Mouse (Mus musculus) left cerebral cortex, postnatal 25 days (tissue): ENCODE results near the gene Nrip3. TPM values are rescaled to one million over a fixed set of nuclear protein-coding genes. Genes with fewer than 3 reads are reported as not detected.

ENCODE experiments used
- DNase-seq, 2 experiments: peaks; one replicate each; pipeline ENCODE4 v3.0.0; 2022; ENCODE audit warnings: low spot score in 2 of 2, mixed read lengths in 1 of 2
- intact Hi-C: fragments of 180-260 bp; cut with DNase I; formaldehyde crosslinking; loops from one replicate; pipeline ENCODE4 v1.15.1; 2025
- total RNA-seq, 2 experiments: library from RNA; stranded (reverse); gene quantifications; 2 replicates each; pipeline ENCODE4 v1.2.3; 2021

Gene Nrip3
- total RNA-seq, 2 experiments from 2014 or later = 86.8 to 90.9 TPM

- DNase-seq = no peak
- intact Hi-C loops = no loop called here
These were observed 9.6 kb downstream of the Nrip3 start for GRCm38 (mm10) chr7:109772251-109772650.

GRCm38 (mm10) chr7:109768699-109769383, 13.0 kb downstream of the Nrip3 start:
- intact Hi-C loops = no loop called here
- no peak for DNase-seq

- no peak for DNase-seq
- intact Hi-C loops = no loop called here
These were observed 14.1 kb downstream of the Nrip3 start for GRCm38 (mm10) chr7:109767575-109768350.

- no peak for DNase-seq
- intact Hi-C loops = no loop called here
These were observed 17.8 kb downstream of the Nrip3 start for GRCm38 (mm10) chr7:109764009-109764408.

- intact Hi-C loops = no loop called here
- DNase-seq = no peak
These were observed 25.5 kb downstream of the Nrip3 start for GRCm38 (mm10) chr7:109756291-109756690.

- DNase-seq = no peak
- intact Hi-C loops = no loop called here
These were observed 27.8 kb downstream of the Nrip3 start for GRCm38 (mm10) chr7:109754034-109754433.

GRCm38 (mm10) chr7:109752008-109752925, 29.6 kb downstream of the Nrip3 start, which contains the start of gene Tmem9b:
Gene Tmem9b, minus strand, starts transcription at chr7:109752875.
- intact Hi-C loops = no loop called here
- DNase-seq = peak; percentile 83 to 89

GRCm38 (mm10) chr7:109751427-109752007, 30.3 kb downstream of the Nrip3 start:
- no peak for DNase-seq
- intact Hi-C loops = no loop called here

GRCm38 (mm10) chr7:109747747-109748146, 34.1 kb downstream of the Nrip3 start:
- intact Hi-C loops = no loop called here
- no peak for DNase-seq

GRCm38 (mm10) chr7:109741703-109742102, 40.1 kb downstream of the Nrip3 start:
- intact Hi-C loops = no loop called here
- DNase-seq = no peak

- no peak for DNase-seq
- intact Hi-C loops = no loop called here
These were observed 40.8 kb downstream of the Nrip3 start for GRCm38 (mm10) chr7:109741060-109741459.

GRCm38 (mm10) chr7:109739822-109740370, 41.9 kb downstream of the Nrip3 start:
- intact Hi-C loops = no loop called here
- DNase-seq = no peak

GRCm38 (mm10) chr7:109734806-109735205, 47.0 kb downstream of the Nrip3 start:
- DNase-seq = no peak

GRCm38 (mm10) chr7:109731626-109732025, 50.2 kb downstream of the Nrip3 start, which contains the start of gene Ascl3:
Gene Ascl3, minus strand, starts transcription at chr7:109731726.
- no peak for DNase-seq
- intact Hi-C loops = no loop called here

More at GRCm38 (mm10) chr7:109734806-109735205, 47.0 kb downstream of the Nrip3 start:
- intact Hi-C loops = no loop called here

- intact Hi-C loops = no loop called here
- DNase-seq = no peak
These were observed 58.1 kb downstream of the Nrip3 start, which contains the start of gene BC051019 for GRCm38 (mm10) chr7:109723697-109724096. Gene BC051019, minus strand, starts transcription at chr7:109723850.

GRCm38 (mm10) chr7:109723114-109723513, 58.7 kb downstream of the Nrip3 start:
- intact Hi-C loops = no loop called here
- no peak for DNase-seq

GRCm38 (mm10) chr7:109722618-109723017, 59.2 kb downstream of the Nrip3 start:
- intact Hi-C loops = no loop called here

GRCm38 (mm10) chr7:109719286-109719685, 62.5 kb downstream of the Nrip3 start:
- peak; percentile 45 to 56 for DNase-seq
- intact Hi-C loops = loop anchor here (2.0 kb wide), 1 partner anchor 190 kb away; no protein-coding TSS in a partner anchor

More at GRCm38 (mm10) chr7:109722618-109723017, 59.2 kb downstream of the Nrip3 start:
- DNase-seq = no peak

- no peak for DNase-seq
- intact Hi-C loops = no loop called here
These were observed 68.3 kb downstream of the Nrip3 start for GRCm38 (mm10) chr7:109713434-109713982.
